Mouse (Mus musculus): ENCODE measurements at regions not wholly inside any gene's neighbourhood (a gene's known extent, or its start where the extent isn't known, plus 50 kb on each side); places are given as distances from the start of the nearest gene placed in this dataset.
"Not testable (repeated sequence)": the region's sequence is repeated elsewhere in the genome, so short reads cannot be mapped to it uniquely, and the experiment has no call there.

DNA sequence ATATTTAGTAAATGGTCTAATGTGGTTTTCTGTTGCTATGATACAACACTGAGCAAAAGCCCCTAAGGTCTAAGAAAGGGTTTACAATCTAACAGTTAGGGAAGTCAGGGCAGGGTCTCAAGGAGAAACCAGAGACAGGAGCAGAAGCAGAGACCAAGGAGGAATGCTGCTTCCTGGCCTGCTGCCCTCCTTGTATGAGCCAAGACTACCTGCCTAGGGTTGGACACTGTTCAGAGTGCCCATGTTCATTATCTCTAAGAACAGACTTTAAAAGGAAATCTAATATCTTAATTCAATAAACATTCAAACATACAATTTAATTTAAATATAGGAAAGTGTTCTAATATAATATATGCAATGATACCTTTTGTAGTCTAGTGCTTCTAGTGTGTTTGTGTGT is 63.0 kb upstream of the Tmem106b start:
- no peak for DNase-seq (ENCODE audit: low spot score)

DNA sequence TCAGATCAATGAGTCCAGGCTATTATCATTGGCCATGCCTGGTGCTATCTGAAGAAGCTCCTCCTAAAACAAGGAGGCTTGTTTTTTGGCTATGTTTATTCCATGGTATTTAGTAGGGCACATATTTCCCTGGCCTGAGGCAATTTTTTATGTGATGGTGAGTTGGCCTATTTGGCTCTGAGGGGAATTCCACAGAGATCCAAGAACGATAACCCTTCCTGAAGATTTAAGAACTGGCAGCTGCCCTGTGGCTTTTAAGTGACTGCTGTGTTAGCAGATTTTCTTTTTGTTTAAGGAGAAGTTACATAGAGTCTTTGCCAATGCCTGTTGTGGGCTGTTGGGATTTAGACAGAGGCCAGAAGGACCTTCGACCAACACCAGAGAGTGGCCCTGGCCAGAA is 74.9 kb upstream of the Tmem106b start:
- DNase-seq (ENCODE audit: low spot score), result no peak

DNA sequence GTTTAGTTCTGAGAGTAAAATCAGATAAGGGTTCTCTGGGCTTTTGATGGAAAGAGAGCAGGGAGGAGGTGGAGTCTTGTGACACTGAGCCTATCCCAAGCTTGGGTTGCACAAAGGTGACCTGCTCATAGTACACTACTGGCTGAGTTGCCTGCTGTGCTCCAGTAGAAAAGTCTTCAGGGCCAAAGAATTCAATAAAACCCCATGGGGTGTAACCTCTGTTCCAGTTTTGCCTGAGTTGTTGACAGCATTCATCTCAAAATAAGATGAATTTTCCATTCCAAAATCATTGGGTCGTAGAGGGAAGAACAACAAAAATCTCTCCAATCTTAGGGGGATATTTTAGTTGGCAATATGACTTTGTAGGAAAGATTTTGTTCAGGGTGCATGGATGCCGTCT is 75.8 kb upstream of the Tmem106b start:
- no peak for DNase-seq (ENCODE audit: low spot score)

DNA sequence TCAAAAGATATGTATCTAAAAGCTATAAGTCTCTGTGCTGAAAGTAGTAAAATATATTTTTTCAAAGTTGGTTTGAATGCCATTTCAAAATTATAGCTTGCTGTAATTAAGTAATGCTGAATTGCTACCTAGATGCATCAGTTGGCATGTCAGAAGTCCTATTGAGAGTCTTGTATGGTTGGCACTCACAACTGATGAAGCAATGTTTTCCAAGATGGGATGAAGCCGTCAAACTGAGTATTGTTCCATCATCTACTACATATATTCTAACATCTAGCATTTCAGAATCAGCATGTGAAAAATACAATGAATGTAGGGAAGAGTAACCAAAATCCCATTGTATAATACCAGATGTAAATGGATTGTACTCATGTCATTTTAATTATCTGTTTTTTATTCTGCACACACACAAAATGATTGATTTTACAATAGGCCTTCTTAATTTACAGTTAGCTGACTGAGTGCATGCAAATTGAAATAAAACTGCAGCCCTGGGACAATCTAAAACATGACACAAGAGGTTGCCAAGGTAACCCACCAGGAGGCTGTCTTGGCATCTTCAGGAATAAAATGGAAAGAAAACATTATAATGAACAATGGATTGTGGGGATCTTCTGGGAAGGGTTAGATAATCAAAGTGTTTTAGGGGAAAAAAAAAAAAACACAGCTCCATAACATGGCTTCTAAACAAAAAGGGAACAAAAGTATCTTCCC is 92.2 kb upstream of the Tmem106b start:
- DNase-seq (ENCODE audit: low spot score), result no peak

DNA sequence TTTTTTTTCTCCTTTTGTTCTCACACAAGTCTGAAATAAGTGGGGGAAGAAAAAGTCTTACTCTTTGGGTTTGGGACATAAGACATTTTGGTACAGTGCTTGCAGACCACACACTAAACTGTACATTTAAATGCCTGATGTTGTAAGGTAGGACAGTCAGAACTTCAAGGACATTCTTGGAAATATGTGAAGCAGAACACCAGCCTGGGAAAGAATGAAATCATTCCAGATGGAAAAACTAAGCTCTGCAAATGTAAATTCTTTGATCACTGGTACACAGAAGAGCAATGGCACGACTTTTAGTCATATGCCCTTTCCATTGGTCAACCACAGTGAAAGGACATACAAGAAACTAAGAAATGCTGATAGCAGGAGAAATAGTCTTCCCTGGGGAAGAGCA is 98.0 kb upstream of the Tmem106b start:
- no peak for DNase-seq (ENCODE audit: low spot score)

DNA sequence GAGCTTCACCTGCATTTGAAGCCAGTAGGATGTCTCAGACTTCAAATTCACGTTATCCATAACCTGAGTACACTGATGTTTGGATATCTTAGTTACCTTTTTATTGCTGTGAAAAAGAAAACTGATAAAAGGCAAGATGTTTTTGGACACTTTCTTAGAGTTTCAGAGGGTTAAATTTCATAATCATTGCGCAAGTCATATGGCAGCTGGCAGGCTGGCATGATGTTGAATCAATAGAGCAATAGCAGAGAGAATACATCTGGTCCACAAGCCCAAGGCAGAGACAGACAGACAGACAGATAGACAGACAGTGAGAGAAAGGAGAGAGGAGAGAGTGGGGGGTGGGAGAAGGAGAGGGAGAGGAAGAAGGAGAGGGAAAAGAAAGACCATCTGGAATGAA is 102.3 kb upstream of the Tmem106b start:
- no peak for DNase-seq (ENCODE audit: low spot score)

DNA sequence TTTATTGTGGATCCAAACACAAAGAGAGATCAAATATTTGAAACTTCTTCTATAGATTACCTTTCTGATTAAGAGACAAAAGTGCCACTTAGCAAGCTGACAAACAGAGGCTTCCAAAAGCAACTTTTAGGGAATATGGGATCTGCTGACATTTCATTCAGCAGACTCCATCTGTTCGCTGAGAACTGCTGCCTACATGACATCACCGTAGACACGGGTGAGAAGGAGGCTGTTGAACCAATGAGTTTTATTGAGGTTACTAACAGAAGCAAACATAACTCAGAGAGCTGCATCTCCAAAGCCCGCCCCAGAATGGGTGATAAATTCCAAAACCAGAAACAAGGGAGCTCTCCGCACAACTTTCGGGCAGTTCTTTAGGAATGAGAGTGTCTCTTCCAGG is 111.8 kb upstream of the Tmem106b start:
- no peak for DNase-seq (ENCODE audit: low spot score)

DNA sequence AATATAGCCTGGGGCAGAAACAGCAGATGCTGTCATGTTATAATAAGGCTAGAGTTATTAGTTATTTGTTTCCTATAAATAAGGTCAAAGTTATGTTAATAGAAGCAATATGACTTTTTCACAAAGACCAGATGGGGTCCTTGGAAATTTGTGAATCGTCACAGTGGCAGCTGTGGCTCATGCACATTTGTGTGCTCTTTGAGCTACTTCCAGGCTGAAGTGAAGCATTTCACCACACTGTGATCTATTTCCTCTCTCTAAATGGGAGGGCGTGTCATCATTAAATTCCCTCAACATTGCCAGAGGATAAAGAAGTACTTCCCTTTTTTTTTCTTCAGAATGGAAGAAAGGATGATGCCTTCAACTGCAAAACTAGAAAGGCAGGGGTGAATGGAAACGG is 157.9 kb upstream of the Tmem106b start:
- DNase-seq (ENCODE audit: low spot score), result no peak

DNA sequence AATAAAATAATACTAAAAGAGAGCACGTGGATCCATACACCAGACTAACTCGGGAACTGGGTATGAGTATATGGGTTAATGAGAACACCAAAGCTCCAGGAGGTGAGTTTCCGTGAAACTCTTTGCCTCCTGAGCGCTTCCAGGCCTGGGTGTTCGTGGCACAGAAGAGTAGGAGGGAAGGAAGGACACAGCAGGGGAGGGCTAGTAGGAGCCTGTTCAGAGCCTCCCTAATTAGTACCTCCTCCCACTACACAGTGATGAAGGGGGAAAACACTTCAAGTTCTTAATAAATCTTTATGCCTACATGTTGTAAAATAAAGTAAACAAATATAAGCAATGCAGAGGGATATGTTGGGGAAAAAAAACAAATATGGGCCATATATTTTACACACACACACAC is 143.7 kb upstream of the Thsd7a start:
- no peak for DNase-seq (ENCODE audit: low spot score)

DNA sequence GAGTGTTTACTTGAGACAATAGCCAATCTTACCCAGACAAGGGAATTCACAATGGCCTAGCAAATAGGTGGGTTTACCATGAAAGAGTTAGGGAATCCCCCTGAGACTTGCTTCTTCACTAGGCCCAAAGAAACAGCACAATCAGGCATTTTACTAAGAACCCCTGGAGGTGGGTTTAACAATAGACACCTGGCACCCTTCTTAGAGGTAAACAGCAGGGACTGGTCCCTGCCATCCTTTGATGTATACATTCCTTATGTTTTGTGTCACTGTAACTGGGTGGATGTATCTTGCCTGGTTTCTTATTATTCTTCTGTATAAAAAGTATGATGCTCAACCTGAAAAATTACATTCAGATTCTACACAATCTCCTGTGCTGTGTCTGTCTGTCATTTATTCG is 127.7 kb upstream of the Thsd7a start:
- DNase-seq (ENCODE audit: low spot score), result not testable (repeated sequence)

DNA sequence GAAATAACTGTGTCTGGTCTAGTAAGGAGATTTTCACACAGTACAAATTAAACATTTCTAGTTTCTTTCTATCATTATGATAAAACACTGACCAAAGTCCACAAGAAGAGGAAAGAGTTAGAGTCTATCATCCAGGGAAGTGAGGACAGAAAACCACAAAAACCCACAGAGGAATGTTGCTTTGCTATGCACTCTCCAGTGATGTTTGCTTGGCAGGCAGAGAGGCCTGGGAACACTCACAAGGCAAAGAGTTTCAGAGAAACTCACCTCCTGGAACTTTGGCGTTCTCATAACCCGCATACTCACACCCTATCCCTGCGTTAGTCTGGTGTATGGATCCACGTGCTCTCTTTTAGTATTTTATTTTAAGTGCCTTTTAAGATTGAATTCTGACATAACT is 127.2 kb upstream of the Thsd7a start:
- DNase-seq (ENCODE audit: low spot score), result no peak

DNA sequence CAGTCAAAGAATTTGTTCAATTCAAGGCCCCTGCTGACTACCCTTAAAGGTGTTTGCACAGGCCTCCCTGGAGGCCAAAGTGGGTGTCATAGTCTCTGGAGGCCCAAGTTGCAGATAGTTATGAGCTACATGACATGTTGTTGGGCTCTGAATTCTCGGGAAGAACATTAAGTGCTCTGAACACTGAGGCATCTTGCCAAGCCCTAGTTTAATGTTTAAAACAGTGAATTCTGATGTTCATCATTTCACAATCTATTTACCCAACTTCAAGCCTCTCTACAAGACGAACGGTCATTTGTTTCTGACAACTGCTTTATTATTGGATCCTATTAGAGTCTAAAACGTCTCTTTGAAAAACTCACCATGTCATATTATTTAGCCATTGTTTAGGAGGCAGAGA is 119.0 kb upstream of the Thsd7a start:
- DNase-seq (ENCODE audit: low spot score), result no peak

DNA sequence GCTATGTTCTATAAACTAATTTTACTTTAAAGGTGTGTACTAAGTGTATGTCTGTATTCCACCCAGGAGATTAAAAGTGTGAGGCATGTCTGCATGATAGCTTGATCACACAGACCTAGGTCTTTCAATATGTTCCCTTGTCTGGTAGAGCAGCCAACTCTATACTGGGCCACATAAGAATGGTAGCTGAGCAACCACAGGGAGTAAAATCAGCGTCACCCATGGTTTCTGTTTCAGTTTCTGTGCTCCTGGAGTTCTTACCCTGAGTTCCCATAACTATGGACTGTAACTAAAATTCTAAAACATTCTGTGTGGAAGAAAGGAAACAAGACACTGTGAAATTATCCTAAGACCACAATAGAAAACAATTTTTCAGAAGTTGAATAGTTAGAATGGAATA is 102.8 kb upstream of the Thsd7a start:
- DNase-seq (ENCODE audit: low spot score), result no peak

DNA sequence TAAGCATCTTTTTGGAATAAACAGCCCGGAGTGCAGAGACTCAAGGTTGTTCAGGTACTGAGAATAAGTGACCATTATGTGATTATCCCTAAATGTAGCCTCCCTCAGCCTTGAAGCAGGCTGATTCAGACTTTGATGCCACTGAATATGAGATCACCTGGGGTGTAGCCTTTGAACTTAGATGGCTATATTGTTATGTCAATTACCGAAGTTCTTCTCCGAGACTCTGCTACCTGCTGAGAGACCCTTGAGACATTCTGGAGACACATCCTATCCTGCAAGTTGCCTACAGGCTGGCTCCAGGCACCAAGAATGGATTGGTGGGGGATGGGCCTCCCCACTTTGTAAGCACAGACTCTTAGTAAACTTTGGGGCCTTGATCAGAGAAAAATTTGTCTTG is 85.9 kb upstream of the Thsd7a start:
- not testable (repeated sequence) for DNase-seq (ENCODE audit: low spot score)

DNA sequence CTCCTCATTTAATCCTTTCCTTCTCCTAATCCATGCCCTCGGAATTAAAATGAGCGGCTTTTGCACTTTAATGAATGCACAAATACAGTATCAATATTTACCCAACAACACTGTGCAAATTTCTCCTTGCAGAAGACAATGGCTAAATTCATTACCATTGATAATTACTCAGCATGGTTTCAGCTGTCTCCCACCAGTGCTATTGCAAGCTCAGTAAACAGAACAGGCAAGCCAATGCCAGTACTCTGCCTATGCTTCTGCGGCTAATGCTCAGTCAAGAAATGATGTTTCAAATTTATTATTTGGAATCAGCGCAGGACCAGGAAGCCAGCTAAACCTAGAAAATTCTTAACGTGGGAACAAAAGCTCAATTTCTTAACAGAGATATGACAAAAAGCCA is 84.1 kb upstream of the Thsd7a start:
- DNase-seq (ENCODE audit: low spot score), result no peak

DNA sequence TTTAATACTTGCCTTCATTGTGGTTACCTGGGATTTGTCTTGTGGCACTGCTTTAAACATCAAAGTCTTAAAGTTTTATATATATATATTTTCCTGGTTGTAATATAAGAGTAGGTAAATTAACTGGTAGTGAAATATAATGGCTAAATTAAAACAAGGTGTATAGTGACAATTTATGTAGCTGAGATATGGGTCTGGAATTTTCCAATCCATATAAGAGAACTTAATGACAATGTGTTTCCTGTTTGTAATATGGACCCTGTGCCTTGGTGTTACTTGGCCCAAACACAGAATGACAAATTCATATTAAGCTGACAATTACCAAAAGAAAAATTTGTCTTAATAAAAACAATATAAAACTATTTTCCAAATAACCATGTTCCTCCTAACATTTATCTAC is 82.7 kb upstream of the Thsd7a start:
- no peak for DNase-seq (ENCODE audit: low spot score)

DNA sequence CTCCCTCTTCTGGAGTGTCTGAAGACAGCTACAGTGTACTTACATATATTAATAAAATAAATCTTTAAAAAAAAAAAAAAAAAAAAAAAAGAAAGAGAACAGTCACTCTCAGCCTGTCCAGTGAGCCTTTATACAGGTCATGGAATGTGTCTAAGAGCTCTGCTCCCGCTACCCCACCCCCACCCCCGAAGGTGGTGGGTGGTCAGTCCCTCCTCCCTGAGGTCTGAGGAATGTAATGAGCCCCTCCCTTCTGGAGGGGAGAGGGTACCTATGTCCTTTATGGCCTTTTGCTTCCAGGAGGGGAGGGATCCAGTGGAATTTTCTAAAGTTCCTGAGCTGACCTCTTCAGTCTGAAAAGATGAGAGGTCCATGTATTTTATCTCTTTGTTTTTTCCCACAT is 82.3 kb upstream of the Thsd7a start:
- DNase-seq (ENCODE audit: low spot score), result no peak

DNA sequence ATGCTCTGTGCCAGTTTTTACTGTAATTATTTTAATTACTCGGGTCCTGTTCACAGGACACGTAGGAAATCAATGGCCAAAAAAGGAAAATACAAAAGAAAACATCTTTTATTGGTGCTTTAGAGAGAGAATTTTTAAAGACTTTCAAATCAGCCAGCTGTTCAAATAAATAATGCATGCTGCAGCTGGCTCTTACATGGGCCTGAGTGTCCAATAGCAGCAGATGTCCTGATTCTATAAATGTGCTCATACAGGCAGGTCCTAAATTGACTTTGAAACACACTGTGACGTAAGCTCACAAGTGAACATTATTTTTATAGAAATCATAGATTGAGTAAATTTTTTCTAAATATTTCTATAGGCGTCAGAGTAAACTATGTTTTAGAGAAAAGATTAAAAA is 78.5 kb upstream of the Thsd7a start:
- no peak for DNase-seq (ENCODE audit: low spot score)

DNA sequence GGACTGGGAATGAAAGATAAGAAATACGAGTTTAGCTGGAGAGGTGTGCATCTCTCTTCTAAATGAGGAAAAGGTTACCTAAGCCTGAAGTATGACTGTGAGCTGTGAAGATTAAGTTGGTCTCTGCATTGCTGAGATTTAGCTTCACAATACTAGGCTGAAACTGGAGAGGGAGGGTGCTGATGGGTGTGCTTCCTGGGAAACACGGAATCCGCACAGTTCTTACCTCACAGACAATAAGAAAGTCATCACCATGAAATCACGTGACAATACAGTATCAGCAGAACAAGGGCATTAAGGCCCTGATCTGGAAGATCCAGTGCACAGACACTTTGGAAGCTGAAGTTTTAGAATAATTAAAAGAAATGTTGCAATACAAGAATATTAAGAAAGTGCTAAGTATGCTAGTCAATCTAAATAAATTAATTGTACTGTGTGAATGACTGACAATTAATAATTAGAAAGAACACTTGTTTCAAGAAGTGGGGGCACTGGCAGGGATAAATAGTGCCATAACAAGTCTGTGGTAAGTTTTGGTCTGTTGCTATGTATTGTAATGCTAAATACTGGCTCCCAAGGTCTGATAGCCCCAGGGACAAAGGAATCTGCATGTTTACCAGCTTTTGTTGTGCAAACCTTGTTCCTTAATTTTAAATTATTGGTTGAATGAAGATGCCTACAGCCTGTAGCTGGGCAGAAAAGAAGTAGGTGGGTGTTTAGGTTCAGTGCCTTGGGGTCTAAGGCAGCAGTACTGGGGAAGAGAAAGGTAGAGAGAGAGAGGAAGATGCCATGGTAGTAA is 66.0 kb upstream of the Thsd7a start:
- no peak for DNase-seq (ENCODE audit: low spot score)

DNA sequence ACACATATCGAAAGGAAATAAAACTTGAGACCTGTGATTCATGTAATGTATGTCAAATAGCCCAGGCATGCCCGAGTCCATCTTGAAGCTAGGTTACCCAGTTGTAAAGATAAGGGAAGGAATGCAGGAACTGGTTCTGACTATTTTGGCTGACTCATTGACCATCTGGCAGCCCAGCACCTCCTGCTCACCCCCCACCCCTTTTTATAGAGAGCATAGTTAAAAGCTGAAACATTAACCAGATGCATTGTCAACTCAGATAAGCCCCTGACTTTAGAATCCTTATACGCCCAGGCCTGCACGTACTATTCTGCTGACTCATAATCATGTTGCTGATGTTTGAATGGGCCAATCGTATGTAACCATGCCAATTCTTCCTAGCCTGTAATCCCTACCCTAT is 64.6 kb upstream of the Thsd7a start:
- not testable (repeated sequence) for DNase-seq (ENCODE audit: low spot score)

DNA sequence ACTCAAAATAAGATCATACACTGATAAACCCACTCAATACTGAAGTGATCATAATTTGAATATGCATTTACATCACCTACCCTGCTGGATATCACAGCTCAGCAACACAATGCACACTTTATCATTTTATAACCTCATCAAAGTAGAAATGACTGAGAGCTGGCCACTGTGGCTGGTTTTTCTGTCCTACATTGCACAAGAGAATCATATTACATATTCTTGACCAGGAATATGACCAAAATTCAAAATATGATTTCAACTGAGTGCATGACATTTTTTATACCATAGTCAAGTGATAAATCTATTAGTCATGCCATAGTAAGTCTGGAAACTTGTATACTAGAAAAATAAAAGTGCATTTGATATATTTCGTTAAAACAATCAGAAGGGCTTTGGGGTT is 63.3 kb upstream of the Thsd7a start:
- no peak for DNase-seq (ENCODE audit: low spot score)

DNA sequence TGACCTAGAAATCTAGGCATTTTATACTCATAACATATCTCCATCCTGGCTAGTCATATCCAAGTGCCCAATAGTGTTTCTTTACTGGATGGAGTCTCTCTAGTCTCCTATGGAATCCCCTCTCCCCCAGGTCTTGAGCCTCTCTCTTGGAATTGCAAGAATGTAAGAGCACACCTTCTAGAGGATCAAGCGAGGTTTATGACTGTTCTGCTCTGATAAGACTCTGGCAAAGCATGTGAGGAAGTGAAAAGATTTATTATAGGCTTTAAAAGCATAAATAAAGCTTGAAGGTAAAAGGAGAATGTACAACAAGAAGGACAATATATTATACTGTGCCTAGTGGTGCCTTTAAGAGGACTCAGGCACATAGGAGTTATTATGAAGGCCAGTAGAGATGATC is 62.8 kb upstream of the Thsd7a start:
- DNase-seq (ENCODE audit: low spot score), result no peak

DNA sequence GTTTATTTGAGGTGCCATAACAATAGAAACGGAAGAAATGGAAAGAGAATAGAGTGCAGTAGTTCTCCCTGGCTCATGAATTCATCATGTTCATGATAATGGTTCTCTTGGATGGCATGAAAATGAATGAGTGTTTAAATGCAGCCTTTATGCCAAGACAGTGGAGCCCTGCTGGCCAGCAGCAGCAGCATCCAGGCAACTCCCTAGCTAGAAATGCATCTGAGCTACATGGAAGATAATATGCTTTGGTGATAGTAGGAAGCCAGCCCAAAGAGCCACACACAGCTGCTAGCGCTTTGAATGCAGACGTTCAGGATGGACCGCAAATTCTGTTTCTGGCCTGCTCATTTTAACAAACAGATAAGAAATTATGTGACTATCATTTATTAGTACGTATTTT is 60.4 kb upstream of the Thsd7a start:
- peak; percentile 27 for DNase-seq (ENCODE audit: low spot score)
